In genomic region chr15:103376837-103377269, GRCm38 (mm10) we compare ENCODE assay signal across 11 mouse cellular contexts. TPM values are rescaled to one million over a fixed set of nuclear protein-coding genes. Genes with fewer than 3 reads are reported as not detected.
DNase-seq lines count a peak whose midpoint lies in the region; ATAC-seq lines count a peak whose summit lies in the region.
"Had no signal": no experiment of that assay in that cellular context is flagged by ENCODE, and none has a peak within 500 bp of the region (broad histone marks: within the 10 kb centered on the region; RNA-seq: fewer than 3 reads in every experiment).

No protein-coding gene starts in this region.

- H3K4me3 ChIP-seq in limb, embryonic 15.5 days, result no peak overlapping the region
- H3K4me3 ChIP-seq: embryonic facial prominence, embryonic 13.5 days had no signal

- no peak overlapping the region for H3K4me2 ChIP-seq in limb, embryonic 15.5 days
- H3K4me2 ChIP-seq: embryonic facial prominence, embryonic 13.5 days had no signal

- H3K9ac ChIP-seq in limb, embryonic 15.5 days, result no peak overlapping the region
- H3K9ac ChIP-seq: embryonic facial prominence, embryonic 13.5 days had no signal

- 38% methylated on average over 8 of the region's 8 CpGs for WGBS in limb, embryonic 15.5 days

- intact Hi-C loops in gastrocnemius, postnatal 14 days (cut with DNase I; ENCODE audit: low total_unique reads), result no loop called here
- intact Hi-C loops in heart, postnatal 14 days (cut with DNase I), result no loop called here
- intact Hi-C loops in left cerebral cortex, postnatal 10 days (cut with DNase I), result no loop called here

- H3K27ac ChIP-seq in limb, embryonic 15.5 days, result peak overlapping the region; percentile 75
- H3K27ac ChIP-seq: macrophage had no signal

- peak; percentile 40 for DNase-seq in gastrocnemius, postnatal 14 days
- no peak for DNase-seq in gastrocnemius, postnatal 10 days
- peak; percentile 56 for DNase-seq in NIH3T3 (ENCODE audit: low read depth)
- peak; percentile 60 to 67 for DNase-seq in heart, postnatal 14 days
- DNase-seq in neural tube, embryonic 10.5 days (ENCODE audit: extremely low spot score, low spot score), result no peak
- DNase-seq in left cerebral cortex, postnatal 10 days (ENCODE audit: extremely low spot score in 1 of 2, low spot score in 2 of 2), result no peak

- H3K36me3 ChIP-seq in limb, embryonic 15.5 days, result no peaks in the 10 kb centered on the region
- H3K36me3 ChIP-seq: embryonic facial prominence, embryonic 13.5 days had no signal

- peaks cover 27% of the 10 kb centered on the region for H3K4me1 ChIP-seq in limb, embryonic 15.5 days

- H3K27me3 ChIP-seq in limb, embryonic 15.5 days, result no peaks in the 10 kb centered on the region
- H3K27me3 ChIP-seq: embryonic facial prominence, embryonic 13.5 days had no signal

- ATAC-seq in limb, embryonic 15.5 days (ENCODE audit: insufficient number of reproducible peaks, low FRiP score, low TSS enrichment, low read depth), result peak; percentile 55
- ATAC-seq in megakaryocyte-erythroid progenitor cell, adult 5-6 weeks (replicated peaks; ENCODE audit: low FRiP score, low TSS enrichment, poor library complexity, severe bottlenecking), result no peak

- H3K9me3 ChIP-seq in limb, embryonic 15.5 days, result no peaks in the 10 kb centered on the region
- H3K9me3 ChIP-seq: embryonic facial prominence, embryonic 13.5 days had no signal

RNA-seq across cellular contexts. Expression of gene Itga5, which starts 10.3 kb away (rescaled TPM):
- total RNA-seq in gastrocnemius, postnatal 14 days (2021), result 10 to 100 TPM; 22.5 to 25.7 TPM
- total RNA-seq in gastrocnemius, postnatal 10 days (2021), result 10 to 100 TPM; 27.6 to 40.5 TPM
- total RNA-seq in heart, postnatal 14 days (2021), result 10 to 100 TPM; 61.1 to 70.4 TPM
- 62.0 and 64.9 TPM in 2 replicates for polyA plus RNA-seq in limb, embryonic 15.5 days (2015; fragmentation: Nextera tagmentation; extraction: Ambion mirVana)
- 1 to 10 TPM; 6.0 to 6.6 TPM for total RNA-seq in left cerebral cortex, postnatal 10 days (2021)
- 51.5 and 56.4 TPM in 2 replicates for total RNA-seq in megakaryocyte-erythroid progenitor cell, adult 5-6 weeks (2014; fragmentation: Nextera tagmentation)
- 11.5 and 11.8 TPM in 2 replicates for total RNA-seq in megakaryocyte-erythroid progenitor cell, adult 5-6 weeks (2017)

RNA-seq across cellular contexts. Expression of gene Zfp385a, which starts 37.0 kb away (rescaled TPM):
- total RNA-seq in gastrocnemius, postnatal 14 days (2021), result 10 to 100 TPM; 31.3 to 32.1 TPM
- 10 to 100 TPM; 39.3 to 45.7 TPM for total RNA-seq in gastrocnemius, postnatal 10 days (2021)
- total RNA-seq in heart, postnatal 14 days (2021), result 10 to 100 TPM; 16.6 to 18.4 TPM
- 17.1 and 19.4 TPM in 2 replicates for polyA plus RNA-seq in limb, embryonic 15.5 days (2015; fragmentation: Nextera tagmentation; extraction: Ambion mirVana)
- 10 to 100 TPM; 47.5 to 51.2 TPM for total RNA-seq in left cerebral cortex, postnatal 10 days (2021)
- total RNA-seq in megakaryocyte-erythroid progenitor cell, adult 5-6 weeks (2014; fragmentation: Nextera tagmentation), result 23.4 and 28.7 TPM in 2 replicates
- 1.7 and 2.1 TPM in 2 replicates for total RNA-seq in megakaryocyte-erythroid progenitor cell, adult 5-6 weeks (2017)

RNA-seq across cellular contexts. Expression of gene Gtsf1, which starts 53.4 kb away (rescaled TPM):
- not detected for total RNA-seq in gastrocnemius, postnatal 14 days (2021)
- total RNA-seq in gastrocnemius, postnatal 10 days (2021), result not detected
- under 1 TPM in 1 of 2 experiments, not detected in 1; 0.34 TPM for total RNA-seq in heart, postnatal 14 days (2021)
- polyA plus RNA-seq in limb, embryonic 15.5 days (2015; fragmentation: Nextera tagmentation; extraction: Ambion mirVana), result not detected in 2 replicates
- not detected for total RNA-seq in left cerebral cortex, postnatal 10 days (2021)
- total RNA-seq in megakaryocyte-erythroid progenitor cell, adult 5-6 weeks (2014; fragmentation: Nextera tagmentation), result not detected in 2 replicates
- not detected in 2 replicates for total RNA-seq in megakaryocyte-erythroid progenitor cell, adult 5-6 weeks (2017)
- total RNA-seq: heart, postnatal 36 days had no signal
- polyA plus RNA-seq: embryonic facial prominence, embryonic 13.5 days; macrophage had no signal

Comparison
In these comparisons a context has a peak if more than half of its experiments do, and no peak if none do; other contexts are left out.
1. DNase-seq: peak in gastrocnemius, postnatal 14 days (single experiment), NIH3T3 (single experiment) and heart, postnatal 14 days (2 of 2); none in gastrocnemius, postnatal 10 days (single experiment), neural tube, embryonic 10.5 days (single experiment) and left cerebral cortex, postnatal 10 days (0 of 2).